Mouse (Mus musculus) liver, adult 2 months (tissue): ENCODE data around the gene Gm21976.
A peak's percentile ranks its signal among the peaks of the same experiment; 100 is the strongest.

ENCODE experiments used
- CTCF ChIP-seq: fragments of 200-500 bp; IDR thresholded peaks from 2 replicates; pipeline ENCODE4 v1.5.1; 2011; ENCODE audit warnings: low read depth, low read length, control low read depth
- POLR2A ChIP-seq: fragments of 200-500 bp; IDR thresholded peaks from 2 replicates; pipeline ENCODE4 v1.6.1; 2011; ENCODE audit warnings: low read length, control low read depth; ENCODE audit not compliant: insufficient read depth; ENCODE audit errors: extremely low read depth

- TF ChIP-seq CTCF (0 out of 2 replicates have a peak, but pooled peaks have one; percentile 12), POLR2A (no peak)
These were observed 37.6 kb downstream of the Gm21976 start for GRCm38 (mm10) chr13:98317246-98317677.
